Mouse (Mus musculus): ENCODE data around the gene Ly86. TPM values are rescaled to one million over a fixed set of nuclear protein-coding genes. Genes with fewer than 3 reads are reported as not detected.

The Ly86 gene
- polyA plus RNA-seq, 1 experiment from 2014 or later = 8.6 TPM

- no peaks in the 10 kb centered on the region for H3K9me3 ChIP-seq (ENCODE audit: control insufficient read depth, low read length)
- H3K27ac ChIP-seq (ENCODE audit: low read depth, low read length) = no peak overlapping the region
- no peaks in the 10 kb centered on the region for H3K36me3 ChIP-seq (ENCODE audit: control insufficient read depth, insufficient read depth, low read length)
- 0 out of 2 replicates have a peak, but pooled peaks cover 2% of the 10 kb centered on the region for H3K4me1 ChIP-seq (replicated peaks; ENCODE audit: control insufficient read depth, insufficient read depth, low read length)
- no peak overlapping the region for H3K4me3 ChIP-seq (ENCODE audit: low read depth, low read length)
- ATAC-seq (ENCODE audit: low FRiP score) (no peak), DNase-seq (ENCODE audit: low spot score) (no peak)
- H3K9ac ChIP-seq (ENCODE audit: low read depth, low read length) = no peak overlapping the region
- H3K4me2 ChIP-seq (replicated peaks; ENCODE audit: low read depth, low read length) = no peak overlapping the region
- 31% methylated on average over 6 of the region's 6 CpGs for WGBS
- H3K27me3 ChIP-seq (ENCODE audit: control insufficient read depth, insufficient read depth, low read length) = no peaks in the 10 kb centered on the region
Observed at GRCm38 (mm10) chr13:37454356-37454755, 109.3 kb downstream of the Ly86 start.

GRCm38 (mm10) chr13:37455561-37455960, 110.6 kb downstream of the Ly86 start:
- Histone ChIP-seq H3K9me3 (ENCODE audit: control insufficient read depth, low read length) (no peaks in the 10 kb centered on the region), H3K9ac (ENCODE audit: low read depth, low read length) (no peak overlapping the region), H3K4me2 (replicated peaks; ENCODE audit: low read depth, low read length) (no peak overlapping the region), H3K27ac (ENCODE audit: low read depth, low read length) (no peak overlapping the region), H3K4me1 (replicated peaks; ENCODE audit: control insufficient read depth, insufficient read depth, low read length) (0 out of 2 replicates have a peak, but pooled peaks cover 2% of the 10 kb centered on the region), H3K36me3 (ENCODE audit: control insufficient read depth, insufficient read depth, low read length) (no peaks in the 10 kb centered on the region), H3K4me3 (ENCODE audit: low read depth, low read length) (no peak overlapping the region), H3K27me3 (ENCODE audit: control insufficient read depth, insufficient read depth, low read length) (no peaks in the 10 kb centered on the region)
- WGBS = 70% methylated on average over 3 of the region's 3 CpGs
- no peak for DNase-seq (ENCODE audit: low spot score)
- ATAC-seq (ENCODE audit: low FRiP score) = no peak

- no peak for ATAC-seq (ENCODE audit: low FRiP score)
- Histone ChIP-seq H3K4me1 (replicated peaks; ENCODE audit: control insufficient read depth, insufficient read depth, low read length) (0 out of 2 replicates have a peak, but pooled peaks cover 1% of the 10 kb centered on the region), H3K27ac (ENCODE audit: low read depth, low read length) (no peak overlapping the region), H3K9me3 (ENCODE audit: control insufficient read depth, low read length) (no peaks in the 10 kb centered on the region), H3K4me2 (replicated peaks; ENCODE audit: low read depth, low read length) (no peak overlapping the region), H3K27me3 (ENCODE audit: control insufficient read depth, insufficient read depth, low read length) (no peaks in the 10 kb centered on the region), H3K36me3 (ENCODE audit: control insufficient read depth, insufficient read depth, low read length) (no peaks in the 10 kb centered on the region), H3K4me3 (ENCODE audit: low read depth, low read length) (no peak overlapping the region), H3K9ac (ENCODE audit: low read depth, low read length) (no peak overlapping the region)
- WGBS = 52% methylated on average over 11 of the region's 11 CpGs
- no peak for DNase-seq (ENCODE audit: low spot score)
Observed at GRCm38 (mm10) chr13:37457007-37457827, 112.2 kb downstream of the Ly86 start.

- DNase-seq (ENCODE audit: low spot score) = no peak
- H3K9ac ChIP-seq (ENCODE audit: low read depth, low read length) = no peak overlapping the region
- H3K27me3 ChIP-seq (ENCODE audit: control insufficient read depth, insufficient read depth, low read length) = no peaks in the 10 kb centered on the region
- no peak overlapping the region for H3K4me3 ChIP-seq (ENCODE audit: low read depth, low read length)
- WGBS = 79% methylated on average over 5 of the region's 5 CpGs
- no peak overlapping the region for H3K27ac ChIP-seq (ENCODE audit: low read depth, low read length)
- H3K36me3 ChIP-seq (ENCODE audit: control insufficient read depth, insufficient read depth, low read length) = no peaks in the 10 kb centered on the region
- no peak overlapping the region for H3K4me2 ChIP-seq (replicated peaks; ENCODE audit: low read depth, low read length)
- ATAC-seq (ENCODE audit: low FRiP score) = no peak
- H3K9me3 ChIP-seq (ENCODE audit: control insufficient read depth, low read length) = no peaks in the 10 kb centered on the region
- no peaks in the 10 kb centered on the region for H3K4me1 ChIP-seq (replicated peaks; ENCODE audit: control insufficient read depth, insufficient read depth, low read length)
Observed at GRCm38 (mm10) chr13:37458557-37458956, 113.5 kb downstream of the Ly86 start.

GRCm38 (mm10) chr13:37459022-37459421, 114.0 kb downstream of the Ly86 start:
- Histone ChIP-seq H3K9me3 (ENCODE audit: control insufficient read depth, low read length) (no peaks in the 10 kb centered on the region), H3K4me2 (replicated peaks; ENCODE audit: low read depth, low read length) (no peak overlapping the region), H3K27ac (ENCODE audit: low read depth, low read length) (no peak overlapping the region), H3K4me3 (ENCODE audit: low read depth, low read length) (no peak overlapping the region), H3K9ac (ENCODE audit: low read depth, low read length) (no peak overlapping the region), H3K36me3 (ENCODE audit: control insufficient read depth, insufficient read depth, low read length) (no peaks in the 10 kb centered on the region), H3K4me1 (replicated peaks; ENCODE audit: control insufficient read depth, insufficient read depth, low read length) (no peaks in the 10 kb centered on the region), H3K27me3 (ENCODE audit: control insufficient read depth, insufficient read depth, low read length) (no peaks in the 10 kb centered on the region)
- ATAC-seq (ENCODE audit: low FRiP score) (no peak), DNase-seq (ENCODE audit: low spot score) (no peak)
- 77% methylated on average over 10 of the region's 10 CpGs for WGBS

GRCm38 (mm10) chr13:37459957-37460930, 115.2 kb downstream of the Ly86 start:
- Histone ChIP-seq H3K36me3 (ENCODE audit: control insufficient read depth, insufficient read depth, low read length) (no peaks in the 10 kb centered on the region), H3K4me2 (replicated peaks; ENCODE audit: low read depth, low read length) (no peak overlapping the region), H3K9me3 (ENCODE audit: control insufficient read depth, low read length) (no peaks in the 10 kb centered on the region), H3K4me1 (replicated peaks; ENCODE audit: control insufficient read depth, insufficient read depth, low read length) (no peaks in the 10 kb centered on the region), H3K27ac (ENCODE audit: low read depth, low read length) (no peak overlapping the region), H3K4me3 (ENCODE audit: low read depth, low read length) (no peak overlapping the region), H3K9ac (ENCODE audit: low read depth, low read length) (no peak overlapping the region), H3K27me3 (ENCODE audit: control insufficient read depth, insufficient read depth, low read length) (no peaks in the 10 kb centered on the region)
- no peak for DNase-seq (ENCODE audit: low spot score)
- WGBS = 75% methylated on average over 28 of the region's 28 CpGs
- no peak for ATAC-seq (ENCODE audit: low FRiP score)

- Histone ChIP-seq H3K36me3 (ENCODE audit: control insufficient read depth, insufficient read depth, low read length) (no peaks in the 10 kb centered on the region), H3K9me3 (ENCODE audit: control insufficient read depth, low read length) (no peaks in the 10 kb centered on the region), H3K9ac (ENCODE audit: low read depth, low read length) (no peak overlapping the region), H3K4me1 (replicated peaks; ENCODE audit: control insufficient read depth, insufficient read depth, low read length) (no peaks in the 10 kb centered on the region), H3K27me3 (ENCODE audit: control insufficient read depth, insufficient read depth, low read length) (no peaks in the 10 kb centered on the region), H3K4me2 (replicated peaks; ENCODE audit: low read depth, low read length) (no peak overlapping the region), H3K4me3 (ENCODE audit: low read depth, low read length) (no peak overlapping the region), H3K27ac (ENCODE audit: low read depth, low read length) (no peak overlapping the region)
- DNase-seq (ENCODE audit: low spot score) = no peak
- 92% methylated on average over 12 of the region's 12 CpGs for WGBS
- no peak for ATAC-seq (ENCODE audit: low FRiP score)
Observed at GRCm38 (mm10) chr13:37462049-37462702, 117.2 kb downstream of the Ly86 start.

- ATAC-seq (ENCODE audit: low FRiP score) = no peak
Observed at GRCm38 (mm10) chr13:37465710-37466109, 120.7 kb downstream of the Ly86 start.

More at GRCm38 (mm10) chr13:37465710-37466109, 120.7 kb downstream of the Ly86 start:
- Histone ChIP-seq H3K4me2 (replicated peaks; ENCODE audit: low read depth, low read length) (no peak overlapping the region), H3K27ac (ENCODE audit: low read depth, low read length) (no peak overlapping the region), H3K4me1 (replicated peaks; ENCODE audit: control insufficient read depth, insufficient read depth, low read length) (peaks cover 4% of the 10 kb centered on the region; the same call in 1 of the 2 replicates), H3K9me3 (ENCODE audit: control insufficient read depth, low read length) (no peaks in the 10 kb centered on the region), H3K36me3 (ENCODE audit: control insufficient read depth, insufficient read depth, low read length) (no peaks in the 10 kb centered on the region), H3K4me3 (ENCODE audit: low read depth, low read length) (no peak overlapping the region), H3K9ac (ENCODE audit: low read depth, low read length) (no peak overlapping the region), H3K27me3 (ENCODE audit: control insufficient read depth, insufficient read depth, low read length) (no peaks in the 10 kb centered on the region)
- no peak for DNase-seq (ENCODE audit: low spot score)
- WGBS = 89% methylated on average over 6 of the region's 6 CpGs

All from hindbrain, embryonic 11.5 days (tissue).